Mouse (Mus musculus) embryo, embryonic 10 days (tissue): ENCODE measurements around the gene Znrf3.

Experiments
- DNase-seq: peaks from one replicate; pipeline ENCODE4 v3.0.0-alpha.2; 2015; ENCODE audit warnings: low spot score

Znrf3 gene

DNA sequence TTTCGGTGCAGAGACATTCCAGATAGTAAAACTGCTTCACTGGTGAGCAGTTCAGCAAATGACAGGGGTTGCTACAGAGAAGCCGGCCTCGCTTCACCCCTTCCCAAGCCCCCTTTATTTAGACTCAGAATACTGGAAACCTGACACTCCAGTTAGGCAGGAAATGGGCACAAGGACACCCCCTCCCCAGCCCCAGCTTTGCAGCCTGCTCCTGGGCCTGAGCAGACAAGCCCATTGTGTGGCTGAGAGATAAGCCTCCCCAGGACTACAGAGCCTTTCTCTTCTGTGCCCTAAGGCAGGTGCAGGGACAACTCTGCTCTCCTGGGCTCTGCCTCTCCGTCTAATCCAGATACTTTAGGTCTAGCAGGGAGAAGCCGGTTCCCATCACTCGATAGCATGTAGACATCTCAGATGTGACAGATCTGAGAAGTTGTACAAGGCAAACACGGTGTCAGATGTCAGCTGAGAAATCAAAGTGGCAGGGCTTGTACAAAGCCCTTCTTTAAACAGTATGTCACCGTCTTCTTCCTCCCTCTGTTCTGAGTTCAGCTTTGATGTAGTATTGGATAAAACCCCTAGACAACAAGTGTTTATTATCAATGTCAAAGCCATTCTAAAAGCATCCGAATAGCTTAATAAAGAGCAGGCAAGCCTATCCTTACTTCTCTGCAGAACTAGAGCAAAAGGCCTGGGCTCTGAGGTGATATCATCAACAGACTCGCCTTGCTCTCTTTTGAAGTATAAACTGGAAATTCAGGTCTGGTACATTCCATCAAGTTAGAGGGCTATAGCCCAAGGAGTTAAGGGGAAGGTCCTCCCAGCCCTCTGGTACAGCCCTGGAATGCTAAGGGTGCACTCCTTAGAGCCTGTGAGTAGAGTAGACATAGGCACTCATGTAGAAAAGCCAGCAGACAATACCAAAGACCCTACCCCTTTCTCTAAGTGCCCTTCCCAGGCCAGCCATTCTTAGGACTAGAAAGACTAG lies 204.6 kb downstream of the Znrf3 start:
- DNase-seq: peak; percentile 74
